Mouse (Mus musculus): ENCODE data around the gene Bcar1. TPM values are rescaled to one million over a fixed set of nuclear protein-coding genes. Genes with fewer than 3 reads are reported as not detected.

The Bcar1 gene
- polyA plus RNA-seq (2014; fragmentation: Illumina TruSeq; extraction: RNeasy Lipid Tissue Mini Kit (QIAGEN cat#74804); ENCODE audit: low replicate concordance): 0.67 TPM

GRCm38 (mm10) chr8:111743792-111744696, at the start of gene Bcar1:
TSS of gene Bcar1 (minus strand) at chr8:111743809.

GRCm38 (mm10) chr8:111690960-111691445, 52.6 kb downstream of the Bcar1 start, which contains the start of gene Ctrb1:
TSS of gene Ctrb1 (minus strand) at chr8:111691010.

Other genes starting within 250 kb of the Bcar1 start
- 2.9 TPM for gene Wdr59, start 221.7 kb downstream of the Bcar1 start, polyA plus RNA-seq (2014; fragmentation: Illumina TruSeq; extraction: RNeasy Lipid Tissue Mini Kit (QIAGEN cat#74804); ENCODE audit: low replicate concordance)
- gene Znrf1, start 207.7 kb downstream of the Bcar1 start, polyA plus RNA-seq (2014; fragmentation: Illumina TruSeq; extraction: RNeasy Lipid Tissue Mini Kit (QIAGEN cat#74804); ENCODE audit: low replicate concordance): 4.7 TPM
- 0.67 TPM for gene Ldhd, start 113.4 kb downstream of the Bcar1 start, polyA plus RNA-seq (2014; fragmentation: Illumina TruSeq; extraction: RNeasy Lipid Tissue Mini Kit (QIAGEN cat#74804); ENCODE audit: low replicate concordance)
- gene Zfp1, start 100.4 kb downstream of the Bcar1 start, polyA plus RNA-seq (2014; fragmentation: Illumina TruSeq; extraction: RNeasy Lipid Tissue Mini Kit (QIAGEN cat#74804); ENCODE audit: low replicate concordance): 5.7 TPM
- 21.4 TPM for gene Ctrb1, start 52.8 kb downstream of the Bcar1 start, polyA plus RNA-seq (2014; fragmentation: Illumina TruSeq; extraction: RNeasy Lipid Tissue Mini Kit (QIAGEN cat#74804); ENCODE audit: low replicate concordance)
- 59.6 TPM for gene Cfdp1, start 110.5 kb upstream of the Bcar1 start, polyA plus RNA-seq (2014; fragmentation: Illumina TruSeq; extraction: RNeasy Lipid Tissue Mini Kit (QIAGEN cat#74804); ENCODE audit: low replicate concordance)
- 41.7 TPM for gene Tmem170, start 132.9 kb upstream of the Bcar1 start, polyA plus RNA-seq (2014; fragmentation: Illumina TruSeq; extraction: RNeasy Lipid Tissue Mini Kit (QIAGEN cat#74804); ENCODE audit: low replicate concordance)
- not detected for gene Chst5, start 166.6 kb upstream of the Bcar1 start, polyA plus RNA-seq (2014; fragmentation: Illumina TruSeq; extraction: RNeasy Lipid Tissue Mini Kit (QIAGEN cat#74804); ENCODE audit: low replicate concordance)
- gene Tmem231, start 190.1 kb upstream of the Bcar1 start, polyA plus RNA-seq (2014; fragmentation: Illumina TruSeq; extraction: RNeasy Lipid Tissue Mini Kit (QIAGEN cat#74804); ENCODE audit: low replicate concordance): 0.52 TPM
- gene Gabarapl2, start 196.9 kb upstream of the Bcar1 start, polyA plus RNA-seq (2014; fragmentation: Illumina TruSeq; extraction: RNeasy Lipid Tissue Mini Kit (QIAGEN cat#74804); ENCODE audit: low replicate concordance): 154 TPM
- 1.2 TPM for gene Adat1, start 248.5 kb upstream of the Bcar1 start, polyA plus RNA-seq (2014; fragmentation: Illumina TruSeq; extraction: RNeasy Lipid Tissue Mini Kit (QIAGEN cat#74804); ENCODE audit: low replicate concordance)

Measured in small intestine, adult 10 weeks (tissue).